Mouse (Mus musculus): ENCODE measurements at regions not wholly inside any gene's neighbourhood (a gene's known extent, or its start where the extent isn't known, plus 50 kb on each side); places are given as distances from the start of the nearest gene placed in this dataset.

GRCm38 (mm10) chr1:76993776-76994175, 521.1 kb downstream of the Epha4 start:
- Histone ChIP-seq H3K4me3 (ENCODE audit: low read depth, low read length) (no peak overlapping the region), H3K27me3 (ENCODE audit: insufficient read depth, low read length) (no peaks in the 10 kb centered on the region), H3K9me3 (ENCODE audit: low read length) (no peaks in the 10 kb centered on the region), H3K36me3 (replicated peaks; ENCODE audit: insufficient read depth, low read length) (no peaks in the 10 kb centered on the region), H3K4me1 (ENCODE audit: insufficient read depth) (no peaks in the 10 kb centered on the region), H3K9ac (replicated peaks) (no peak overlapping the region), H3K4me2 (ENCODE audit: low read depth, low read length) (no peak overlapping the region), H3K27ac (ENCODE audit: low read depth) (no peak overlapping the region)
- 61% methylated on average over 2 of the region's 2 CpGs for WGBS (ENCODE audit: insufficient replicate concordance)
- TF ChIP-seq EP300 (IDR thresholded peaks at IDR 0.05; ENCODE audit: low read depth) = no peak
- no peak for TF ChIP-seq CTCF (IDR thresholded peaks at IDR 0.05; ENCODE audit: low read depth)
- no peak for DNase-seq
- ATAC-seq = no peak

- Histone ChIP-seq H3K9me3 (ENCODE audit: low read length) (no peaks in the 10 kb centered on the region), H3K36me3 (replicated peaks; ENCODE audit: insufficient read depth, low read length) (no peaks in the 10 kb centered on the region), H3K4me2 (ENCODE audit: low read depth, low read length) (no peak overlapping the region), H3K27ac (ENCODE audit: low read depth) (no peak overlapping the region), H3K27me3 (ENCODE audit: insufficient read depth, low read length) (no peaks in the 10 kb centered on the region), H3K4me1 (ENCODE audit: insufficient read depth) (no peaks in the 10 kb centered on the region), H3K9ac (replicated peaks) (no peak overlapping the region), H3K4me3 (ENCODE audit: low read depth, low read length) (no peak overlapping the region)
- ATAC-seq (no peak), DNase-seq (no peak)
- TF ChIP-seq EP300 (IDR thresholded peaks at IDR 0.05; ENCODE audit: low read depth) (no peak), CTCF (IDR thresholded peaks at IDR 0.05; ENCODE audit: low read depth) (no peak)
- WGBS (ENCODE audit: insufficient replicate concordance) = 84% methylated on average over 6 of the region's 6 CpGs
These were observed 506.9 kb downstream of the Epha4 start for GRCm38 (mm10) chr1:77008001-77008400.

GRCm38 (mm10) chr1:77010608-77011214, 504.2 kb downstream of the Epha4 start:
- Histone ChIP-seq H3K27me3 (ENCODE audit: insufficient read depth, low read length) (no peaks in the 10 kb centered on the region), H3K9me3 (ENCODE audit: low read length) (no peaks in the 10 kb centered on the region), H3K4me3 (ENCODE audit: low read depth, low read length) (no peak overlapping the region), H3K4me1 (ENCODE audit: insufficient read depth) (no peaks in the 10 kb centered on the region), H3K9ac (replicated peaks) (no peak overlapping the region), H3K4me2 (ENCODE audit: low read depth, low read length) (no peak overlapping the region), H3K27ac (ENCODE audit: low read depth) (no peak overlapping the region), H3K36me3 (replicated peaks; ENCODE audit: insufficient read depth, low read length) (no peaks in the 10 kb centered on the region)
- TF ChIP-seq EP300 (IDR thresholded peaks at IDR 0.05; ENCODE audit: low read depth) (no peak), CTCF (IDR thresholded peaks at IDR 0.05; ENCODE audit: low read depth) (no peak)
- DNase-seq (no peak), ATAC-seq (no peak)
- 66% methylated on average over 8 of the region's 8 CpGs for WGBS (ENCODE audit: insufficient replicate concordance)

DNA sequence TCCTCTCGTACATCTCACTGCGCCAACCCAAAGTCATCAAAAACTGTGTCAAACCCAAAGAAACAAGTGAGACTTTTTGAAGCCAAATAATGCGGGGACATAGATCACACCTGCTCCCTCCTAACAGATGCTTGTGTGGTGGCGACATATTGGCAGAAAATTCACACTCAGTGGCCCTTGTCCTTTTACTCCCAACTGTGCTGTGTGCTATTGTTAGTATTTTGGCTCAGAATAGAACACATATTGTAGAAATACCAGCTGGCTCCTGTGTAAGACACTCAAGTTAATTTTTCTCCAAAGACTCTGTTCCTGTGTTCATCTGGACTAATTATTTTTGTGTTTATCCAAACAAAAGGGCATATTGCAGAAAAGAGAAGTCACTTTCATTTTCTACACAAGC, 487.2 kb downstream of the Epha4 start:
- no peaks in the 10 kb centered on the region for H3K4me1 ChIP-seq (ENCODE audit: insufficient read depth)
- no peak overlapping the region for H3K4me2 ChIP-seq (ENCODE audit: low read depth, low read length)
- 83% methylated on average over 4 of the region's 4 CpGs for WGBS (ENCODE audit: insufficient replicate concordance)
- no peak for DNase-seq
- no peak overlapping the region for H3K9ac ChIP-seq (replicated peaks)
- no peak for ATAC-seq
- no peak overlapping the region for H3K4me3 ChIP-seq (ENCODE audit: low read depth, low read length)
- H3K27me3 ChIP-seq (ENCODE audit: insufficient read depth, low read length) = no peaks in the 10 kb centered on the region
- no peaks in the 10 kb centered on the region for H3K36me3 ChIP-seq (replicated peaks; ENCODE audit: insufficient read depth, low read length)
- H3K27ac ChIP-seq (ENCODE audit: low read depth) = no peak overlapping the region
- TF ChIP-seq EP300 (IDR thresholded peaks at IDR 0.05; ENCODE audit: low read depth) (no peak), CTCF (IDR thresholded peaks at IDR 0.05; ENCODE audit: low read depth) (no peak)
- H3K9me3 ChIP-seq (ENCODE audit: low read length) = no peaks in the 10 kb centered on the region

- TF ChIP-seq CTCF (IDR thresholded peaks at IDR 0.05; ENCODE audit: low read depth) = no peak
- TF ChIP-seq EP300 (IDR thresholded peaks at IDR 0.05; ENCODE audit: low read depth) = no peak
- Histone ChIP-seq H3K4me3 (ENCODE audit: low read depth, low read length) (no peak overlapping the region), H3K36me3 (replicated peaks; ENCODE audit: insufficient read depth, low read length) (no peaks in the 10 kb centered on the region), H3K9ac (replicated peaks) (no peak overlapping the region), H3K4me1 (ENCODE audit: insufficient read depth) (no peaks in the 10 kb centered on the region), H3K4me2 (ENCODE audit: low read depth, low read length) (no peak overlapping the region), H3K27ac (ENCODE audit: low read depth) (no peak overlapping the region), H3K27me3 (ENCODE audit: insufficient read depth, low read length) (no peaks in the 10 kb centered on the region), H3K9me3 (ENCODE audit: low read length) (no peaks in the 10 kb centered on the region)
- ATAC-seq (no peak), DNase-seq (no peak)
- 62% methylated on average over 6 of the region's 6 CpGs for WGBS (ENCODE audit: insufficient replicate concordance)
These were observed 486.7 kb downstream of the Epha4 start for GRCm38 (mm10) chr1:77028216-77028615.

GRCm38 (mm10) chr1:77029091-77029490, 485.8 kb downstream of the Epha4 start:
- Histone ChIP-seq H3K27ac (ENCODE audit: low read depth) (no peak overlapping the region), H3K4me2 (ENCODE audit: low read depth, low read length) (no peak overlapping the region), H3K9ac (replicated peaks) (no peak overlapping the region), H3K4me1 (ENCODE audit: insufficient read depth) (no peaks in the 10 kb centered on the region), H3K36me3 (replicated peaks; ENCODE audit: insufficient read depth, low read length) (no peaks in the 10 kb centered on the region), H3K27me3 (ENCODE audit: insufficient read depth, low read length) (no peaks in the 10 kb centered on the region), H3K9me3 (ENCODE audit: low read length) (no peaks in the 10 kb centered on the region), H3K4me3 (ENCODE audit: low read depth, low read length) (no peak overlapping the region)
- ATAC-seq = no peak
- TF ChIP-seq CTCF (IDR thresholded peaks at IDR 0.05; ENCODE audit: low read depth) (no peak), EP300 (IDR thresholded peaks at IDR 0.05; ENCODE audit: low read depth) (no peak)
- no peak for DNase-seq
- 81% methylated on average over 6 of the region's 6 CpGs for WGBS (ENCODE audit: insufficient replicate concordance)

Data from liver, postnatal 0 days (tissue).